Mouse (Mus musculus): ENCODE measurements at regions not wholly inside any gene's neighbourhood (a gene's known extent, or its start where the extent isn't known, plus 50 kb on each side); places are given as distances from the start of the nearest gene placed in this dataset.
A peak's percentile ranks its signal among the peaks of the same experiment; 100 is the strongest.

DNA sequence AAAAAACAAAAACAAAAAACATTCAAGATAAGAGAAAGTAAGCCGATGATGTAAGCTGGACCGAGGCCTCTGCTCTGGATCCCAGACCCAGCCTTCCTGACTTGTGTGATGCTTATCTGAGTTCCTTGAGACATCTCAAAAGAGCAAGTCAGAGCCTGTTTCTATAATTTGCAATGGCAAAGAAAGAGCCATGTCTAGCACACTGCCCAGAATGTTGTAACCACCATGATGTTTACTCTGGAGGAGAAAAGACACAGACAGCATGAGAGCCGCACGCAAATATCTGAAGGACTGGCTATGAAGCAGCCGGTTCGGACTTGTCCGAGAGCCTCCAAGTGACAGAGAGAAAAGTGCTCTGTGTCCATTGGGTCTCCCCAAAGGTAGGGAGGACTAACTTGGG lies 52.2 kb upstream of the C1qtnf3 start:
- intact Hi-C loops (cut with DNase I) = loop anchor here (2.0 kb wide), 1 partner anchor 399 kb away; no protein-coding TSS in a partner anchor
- no peak for DNase-seq

DNA sequence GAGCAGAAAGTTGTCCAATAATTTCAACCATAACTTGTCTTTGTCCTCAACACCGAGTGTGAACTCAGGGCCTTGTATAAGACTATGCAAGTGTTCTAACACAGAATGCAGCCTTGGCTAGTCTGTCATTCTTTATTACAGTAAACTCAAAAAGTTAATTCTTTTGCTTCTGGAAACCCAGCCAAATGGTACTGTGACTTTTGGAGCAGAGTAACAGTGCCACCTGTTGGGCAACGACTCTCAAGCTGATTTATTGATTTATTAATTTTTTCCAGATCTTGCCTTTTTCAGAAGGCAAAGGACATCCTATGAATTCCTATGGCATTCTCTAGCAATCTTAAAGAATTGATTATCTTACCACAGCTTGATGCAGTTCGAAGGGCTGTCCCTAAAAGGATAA lies 51.1 kb upstream of the C1qtnf3 start:
- DNase-seq = peak; percentile 39 to 69

GRCm38 (mm10) chr15:10901745-10902262 lies 50.3 kb upstream of the C1qtnf3 start:
- no peak for DNase-seq
- intact Hi-C loops (cut with DNase I) = loop anchor here (2.0 kb wide), 1 partner anchor 401 kb away; no protein-coding TSS in a partner anchor

More for the DNA sequence above, 51.1 kb upstream of the C1qtnf3 start:
- intact Hi-C loops (cut with DNase I) = loop anchor here (2.0 kb wide), 1 partner anchor 400 kb away; no protein-coding TSS in a partner anchor

Data from heart, postnatal 14 days (tissue).